In genomic region chr19:42425208-42425607, GRCm38 (mm10) we compare ENCODE assay signal across 10 mouse cellular contexts. TPM values are rescaled to one million over a fixed set of nuclear protein-coding genes. Genes with fewer than 3 reads are reported as not detected.
DNase-seq lines count a peak whose midpoint lies in the region; ATAC-seq and TF ChIP-seq lines count a peak whose summit lies in the region.
"Had no signal": no experiment of that assay in that cellular context is flagged by ENCODE, and none has a peak within 500 bp of the region (broad histone marks: within the 10 kb centered on the region; RNA-seq: fewer than 3 reads in every experiment).

No protein-coding gene starts in this region.

- no peak for TF ChIP-seq EP300 in CH12.LX (IDR thresholded peaks at IDR 0.05; ENCODE audit: low read length)

- peaks cover 11% of the 10 kb centered on the region for H3K27me3 ChIP-seq in intestine, embryonic 14.5 days (replicated peaks; ENCODE audit: control insufficient read depth, insufficient read depth, low read length)
- peaks cover 1% of the 10 kb centered on the region for H3K27me3 ChIP-seq in intestine, embryonic 16.5 days (replicated peaks; ENCODE audit: control insufficient read depth, insufficient read depth, low read length)
- H3K27me3 ChIP-seq in CH12.LX (replicated peaks) = peaks cover 76% of the 10 kb centered on the region
- peaks cover 8% of the 10 kb centered on the region for H3K27me3 ChIP-seq in limb, embryonic 14.5 days (ENCODE audit: control insufficient read depth, insufficient read depth, low read length)

- dilution Hi-C loops in CH12.LX (cut with MboI; ENCODE audit: extremely low pct_ligation_motif_present, extremely low pct_unique_long_range_greater_than_20kb, low sequenced_read_pairs) = no loop called here

- no peak overlapping the region for H3K27ac ChIP-seq in intestine, embryonic 14.5 days (ENCODE audit: low read depth)
- no peak overlapping the region for H3K27ac ChIP-seq in intestine, embryonic 16.5 days (ENCODE audit: low read length)
- H3K27ac ChIP-seq in CH12.LX (ENCODE audit: insufficient read depth, low read depth) = no peak overlapping the region
- no peak overlapping the region for H3K27ac ChIP-seq in limb, embryonic 14.5 days (replicated peaks; ENCODE audit: low read depth, low read length)
- H3K27ac ChIP-seq: neural tube, embryonic 12.5 days had no signal

- in situ Hi-C loops in CH12.LX (cut with MboI; ENCODE audit: low pct_ligation_motif_present, low pct_unique_long_range_greater_than_20kb, low sequenced_read_pairs) = no loop called here

- H3K4me2 ChIP-seq in intestine, embryonic 14.5 days (ENCODE audit: low read length) = no peak overlapping the region
- no peak overlapping the region for H3K4me2 ChIP-seq in intestine, embryonic 16.5 days (ENCODE audit: low read depth, low read length)
- no peak overlapping the region for H3K4me2 ChIP-seq in CH12.LX (ENCODE audit: insufficient read depth, low read depth, poor library complexity, severe bottlenecking)
- H3K4me2 ChIP-seq in limb, embryonic 14.5 days (replicated peaks; ENCODE audit: low read depth, low read length, severe bottlenecking) = no peak overlapping the region
- H3K4me2 ChIP-seq: neural tube, embryonic 12.5 days had no signal

- H3K36me3 ChIP-seq in intestine, embryonic 14.5 days (ENCODE audit: control insufficient read depth, insufficient read depth, low read length) = no peaks in the 10 kb centered on the region
- no peaks in the 10 kb centered on the region for H3K36me3 ChIP-seq in intestine, embryonic 16.5 days (ENCODE audit: control insufficient read depth, insufficient read depth, low read length)
- no peaks in the 10 kb centered on the region for H3K36me3 ChIP-seq in CH12.LX (replicated peaks in 1 of 2; ENCODE audit: control insufficient read depth in 1 of 2, insufficient read depth in 1 of 2, low read length in 1 of 2)
- H3K36me3 ChIP-seq in limb, embryonic 14.5 days (ENCODE audit: control insufficient read depth, insufficient read depth, low read length) = no peaks in the 10 kb centered on the region
- H3K36me3 ChIP-seq: neural tube, embryonic 12.5 days had no signal

- DNase-seq in intestine, embryonic 14.5 days (ENCODE audit: low spot score) = peak; percentile 79
- DNase-seq in CH12.LX (ENCODE audit: extremely low read depth) = peak; percentile 35
- peak; percentile 45 for DNase-seq in c-Kit-positive CD71-negative TER-119-negative erythroid progenitor cells, embryonic 14.5 days (ENCODE audit: low read depth)
- DNase-seq in limb, embryonic 14.5 days (ENCODE audit: low spot score) = peak; percentile 78
- DNase-seq in urinary bladder, postnatal 10 days (ENCODE audit: low spot score) = no peak
- DNase-seq in natural killer cell, adult 2 months (ENCODE audit: low spot score in 2 of 2) = no peak
- DNase-seq: cerebellum, adult 8-10 months had no signal

- no peak overlapping the region for H3K9ac ChIP-seq in intestine, embryonic 14.5 days (ENCODE audit: low read length)
- H3K9ac ChIP-seq in intestine, embryonic 16.5 days (ENCODE audit: low read depth, low read length) = no peak overlapping the region
- H3K9ac ChIP-seq in CH12.LX (ENCODE audit: insufficient read depth, low read depth) = no peak overlapping the region
- H3K9ac ChIP-seq in limb, embryonic 14.5 days (ENCODE audit: low read depth, low read length, severe bottlenecking) = no peak overlapping the region
- H3K9ac ChIP-seq: neural tube, embryonic 12.5 days had no signal

- no peak overlapping the region for H3K4me3 ChIP-seq in intestine, embryonic 14.5 days (ENCODE audit: low read depth, low read length)
- no peak overlapping the region for H3K4me3 ChIP-seq in intestine, embryonic 16.5 days (ENCODE audit: low read length)
- H3K4me3 ChIP-seq in CH12.LX (replicated peaks in 1 of 3; ENCODE audit: low read depth in 2 of 3, low read length in 2 of 3, poor library complexity in 1 of 3) = no peak overlapping the region
- no peak overlapping the region for H3K4me3 ChIP-seq in limb, embryonic 14.5 days (replicated peaks; ENCODE audit: low read length)
- H3K4me3 ChIP-seq: neural tube, embryonic 12.5 days had no signal

- H3K79me2 ChIP-seq in CH12.LX (replicated peaks; ENCODE audit: control insufficient read depth, extremely low read depth, insufficient read depth, poor library complexity, severe bottlenecking) = no peaks in the 10 kb centered on the region

- TF ChIP-seq RAD21 in CH12.LX (IDR thresholded peaks at IDR 0.05; ENCODE audit: low read depth, low read length) = no peak

- H3K4me1 ChIP-seq in intestine, embryonic 14.5 days (replicated peaks; ENCODE audit: control insufficient read depth, insufficient read depth, low read length) = no peaks in the 10 kb centered on the region
- no peaks in the 10 kb centered on the region for H3K4me1 ChIP-seq in intestine, embryonic 16.5 days (ENCODE audit: control insufficient read depth, insufficient read depth, low read length)
- no peaks in the 10 kb centered on the region for H3K4me1 ChIP-seq in CH12.LX (ENCODE audit: control insufficient read depth in 1 of 2, insufficient read depth in 2 of 2)
- H3K4me1 ChIP-seq in limb, embryonic 14.5 days (ENCODE audit: control insufficient read depth, insufficient read depth, low read length) = no peaks in the 10 kb centered on the region

- H3K9me3 ChIP-seq in intestine, embryonic 14.5 days (ENCODE audit: control insufficient read depth, low read length) = no peaks in the 10 kb centered on the region
- H3K9me3 ChIP-seq in intestine, embryonic 16.5 days (ENCODE audit: control insufficient read depth, low read length) = no peaks in the 10 kb centered on the region
- no peaks in the 10 kb centered on the region for H3K9me3 ChIP-seq in CH12.LX (replicated peaks; ENCODE audit: low read length)
- H3K9me3 ChIP-seq in limb, embryonic 14.5 days (ENCODE audit: control insufficient read depth, low read length) = no peaks in the 10 kb centered on the region
- H3K9me3 ChIP-seq: neural tube, embryonic 12.5 days had no signal

- TF ChIP-seq POLR2A in CH12.LX (IDR thresholded peaks at IDR 0.05; ENCODE audit: low read depth, low read length) = no peak
- no peak for TF ChIP-seq POLR2A in limb, embryonic 14.5 days (IDR thresholded peaks at IDR 0.05; ENCODE audit: borderline replicate concordance, extremely low read depth, insufficient read depth, insufficient read length)

- no peak for ATAC-seq in intestine, embryonic 14.5 days (replicated peaks; ENCODE audit: low FRiP score, low TSS enrichment, low read depth)
- no peak for ATAC-seq in intestine, embryonic 16.5 days
- no peak for ATAC-seq in limb, embryonic 14.5 days (ENCODE audit: low FRiP score, low read depth)

- 7% methylated on average over 3 of the region's 3 CpGs for WGBS in intestine, embryonic 14.5 days
- WGBS in intestine, embryonic 16.5 days = 12% methylated on average over 3 of the region's 3 CpGs
- 8% methylated on average over 3 of the region's 3 CpGs for WGBS in limb, embryonic 14.5 days

- TF ChIP-seq CTCF in CH12.LX (conservative IDR thresholded peaks at IDR 0.05 in 1 of 2, IDR thresholded peaks at IDR 0.05 in 1 of 2; ENCODE audit: low read depth in 2 of 2, low read length in 2 of 2) = no peak

TF ChIP-seq in CH12.LX, 34 proteins besides CTCF, POLR2A, EP300 and RAD21:
- TF ChIP-seq MAFK (IDR thresholded peaks at IDR 0.05; ENCODE audit: insufficient replicate concordance, low read length) = no peak
- no peak for TF ChIP-seq ZC3H11A (IDR thresholded peaks at IDR 0.05; ENCODE audit: low read depth, low read length)
- TF ChIP-seq JUN (IDR thresholded peaks at IDR 0.05; ENCODE audit: insufficient read depth, low read depth, low read length) = no peak

RNA-seq across cellular contexts. Expression of gene Crtac1, which starts 6.4 kb away (rescaled TPM):
- polyA plus RNA-seq in intestine, embryonic 14.5 days (2014; fragmentation: Nextera tagmentation; extraction: Ambion mirVana) = 4.1 and 5.6 TPM in 2 replicates
- polyA plus RNA-seq in intestine, embryonic 16.5 days (2015; fragmentation: Nextera tagmentation; extraction: Ambion mirVana) = 4.8 and 5.6 TPM in 2 replicates
- not detected in 2 replicates for total RNA-seq in CH12.LX (2012; rRNA removed)
- not detected in 2 replicates for total RNA-seq in CH12.LX (2014; rRNA removed)
- polyA plus RNA-seq in CH12.LX (2012; ENCODE audit: insufficient read length, low read depth) = not detected in 2 replicates
- 3.4 and 3.6 TPM in 2 replicates for polyA plus RNA-seq in limb, embryonic 14.5 days (2012; rRNA removed)
- 3.1 and 3.5 TPM in 2 replicates for polyA plus RNA-seq in limb, embryonic 14.5 days (2014; fragmentation: Nextera tagmentation; extraction: Ambion mirVana)
- total RNA-seq: liver, adult 2 months had no signal
- polyA plus RNA-seq: liver, adult 2 months had no signal

Comparison
In these comparisons a context has a peak if more than half of its experiments do, and no peak if none do; other contexts are left out.
1. DNase-seq: peak in intestine, embryonic 14.5 days (single experiment), CH12.LX (single experiment), c-Kit-positive CD71-negative TER-119-negative erythroid progenitor cells, embryonic 14.5 days (single experiment) and limb, embryonic 14.5 days (single experiment); none in urinary bladder, postnatal 10 days (single experiment) and natural killer cell, adult 2 months (0 of 2).